Mouse (Mus musculus): ENCODE results near the gene Patl1. TPM values are rescaled to one million over a fixed set of nuclear protein-coding genes. Genes with fewer than 3 reads are reported as not detected.

The Patl1 gene
- total RNA-seq, 2 experiments from 2014 or later: 19.8 to 20.9 TPM

Small RNA genes lying within 50 kb of the gene (microRNA-seq; reads per million reads assigned to microRNA genes)
- gene Mir6994: 10.9 reads per million, percentile 32 among the genes with 10 or more reads in this experiment

Other genes starting within 250 kb of the Patl1 start
- gene Oosp1, start 221.2 kb upstream of the Patl1 start, total RNA-seq (2021): under 1 TPM in 1 of 2 experiments, not detected in 1; 0.43 TPM
- gene Oosp3, start 215.3 kb upstream of the Patl1 start, total RNA-seq (2021): not detected
- gene Gif, start 164.8 kb upstream of the Patl1 start, total RNA-seq (2021): not detected
- gene Mrpl16, start 142.0 kb upstream of the Patl1 start, total RNA-seq (2021): 10 to 100 TPM; 48.3 to 50.1 TPM
- 10 to 100 TPM; 17.7 to 17.8 TPM for gene Stx3, start 93.0 kb upstream of the Patl1 start, total RNA-seq (2021)
- gene Olfr1417, start 73.2 kb upstream of the Patl1 start, total RNA-seq (2021): not detected
- gene Olfr1418, start 51.3 kb upstream of the Patl1 start, total RNA-seq (2021): not detected
- not detected for gene Olfr1419, start 37.3 kb upstream of the Patl1 start, total RNA-seq (2021)
- not detected for gene Olfr1420, start 25.8 kb upstream of the Patl1 start, total RNA-seq (2021)
- gene Osbp, start 53.5 kb downstream of the Patl1 start, total RNA-seq (2021): 10 to 100 TPM; 58.7 to 59.4 TPM
- not detected for gene Olfr1423, start 128.9 kb downstream of the Patl1 start, total RNA-seq (2021)
- not detected for gene Olfr1424, start 150.3 kb downstream of the Patl1 start, total RNA-seq (2021)
- gene Olfr1425, start 165.3 kb downstream of the Patl1 start, total RNA-seq (2021): not detected
- gene Olfr1426, start 179.6 kb downstream of the Patl1 start, total RNA-seq (2021): not detected
- gene Olfr1427, start 190.9 kb downstream of the Patl1 start, total RNA-seq (2021): not detected
- not detected for gene Olfr1428, start 203.5 kb downstream of the Patl1 start, total RNA-seq (2021)
- gene Olfr76, start 210.8 kb downstream of the Patl1 start, total RNA-seq (2021): not detected